Mouse (Mus musculus) MEL (cell line): ENCODE results near the gene Dync1i2. TPM values are rescaled to one million over a fixed set of nuclear protein-coding genes. Genes with fewer than 3 reads are reported as not detected.

Experiments used
- DNase-seq: peaks from one replicate; pipeline ENCODE4 v3.0.0; 2011; ENCODE audit warnings: low read depth, low spot score
- H3K27ac ChIP-seq: 2 replicates; pipeline ENCODE4 v1.5.1; 2012; ENCODE audit warnings: low read depth, mild to moderate bottlenecking, control low read depth, low read length, moderate library complexity; ENCODE audit not compliant: control insufficient read depth
- H3K27me3 ChIP-seq, 2 experiments: fragments of 150-350 bp in 1 of 2; sonication (generic) in 1 of 2; 2 replicates each; pipeline ENCODE4 v1.6.1; 2012; ENCODE audit warnings: low read length in 2 of 2, mild to moderate bottlenecking in 2 of 2, improper control_type of control experiment in 1 of 2, moderate library complexity in 1 of 2; ENCODE audit not compliant: insufficient read depth in 2 of 2, control insufficient read depth in 1 of 2
- H3K36me3 ChIP-seq, 2 experiments: 2 replicates each; pipeline ENCODE4 v1.6.1; 2012 to 2014; ENCODE audit warnings: low read length in 2 of 2, improper control_type of control experiment in 1 of 2, inconsistent platforms in 1 of 2, mild to moderate bottlenecking in 1 of 2; ENCODE audit not compliant: insufficient read depth in 2 of 2, control insufficient read depth in 1 of 2
- H3K4me1 ChIP-seq, 2 experiments: fragments of 150-350 bp in 1 of 2; sonication (generic) in 1 of 2; 2 replicates each; pipeline ENCODE4 v1.6.1; 2012; ENCODE audit warnings: low read length in 2 of 2, improper control_type of control experiment in 1 of 2, mild to moderate bottlenecking in 1 of 2; ENCODE audit not compliant: insufficient read depth in 2 of 2, control insufficient read depth in 1 of 2
- H3K4me3 ChIP-seq, 2 experiments: fragments of 150-350 bp in 1 of 2; sonication (generic) in 1 of 2; 2 replicates each; pipeline ENCODE4 v1.5.1; 2012; ENCODE audit warnings: low read depth in 2 of 2, low read length in 2 of 2, mild to moderate bottlenecking in 2 of 2, moderate library complexity in 2 of 2, control low read depth in 1 of 2, improper control_type of control experiment in 1 of 2; ENCODE audit not compliant: control insufficient read depth in 1 of 2, insufficient read depth in 1 of 2
- H3K79me2 ChIP-seq: 2 replicates; pipeline ENCODE4 v1.6.1; 2012; ENCODE audit warnings: mild to moderate bottlenecking, low read length, moderate library complexity; ENCODE audit not compliant: control insufficient read depth, poor library complexity, insufficient read depth
- H3K9ac ChIP-seq: 2 replicates; pipeline ENCODE4 v1.6.1; 2012; ENCODE audit warnings: low read depth, mild to moderate bottlenecking, control low read depth, low read length, moderate library complexity; ENCODE audit not compliant: control insufficient read depth, poor library complexity, severe bottlenecking
- H3K9me3 ChIP-seq: fragments of 150-350 bp; sonication (generic); replicated peaks from 2 replicates; pipeline ENCODE4 v1.6.1; 2012; ENCODE audit warnings: mild to moderate bottlenecking, low read length, improper control_type of control experiment, moderate library complexity; ENCODE audit not compliant: insufficient read depth
- BHLHE40 ChIP-seq: IDR thresholded peaks from 2 replicates; pipeline ENCODE4 v1.6.1; 2012; ENCODE audit warnings: low read depth, mild to moderate bottlenecking, inconsistent platforms, low read length, improper control_type of control experiment, borderline replicate concordance
- CHD2 ChIP-seq: IDR thresholded peaks from 2 replicates; pipeline ENCODE4 v1.6.1; 2011; ENCODE audit warnings: low read length, improper control_type of control experiment
- CTCF ChIP-seq, 3 experiments: IDR thresholded peaks in 2 of 3; conservative IDR thresholded peaks in 1 of 3; 2 replicates each; pipeline ENCODE4 v1.5.1; 2011 to 2012; ENCODE audit warnings: low read length in 3 of 3, low read depth in 2 of 3, mild to moderate bottlenecking in 2 of 3, improper control_type of control experiment in 1 of 3, inconsistent platforms in 1 of 3, mixed read lengths in 1 of 3, moderate library complexity in 1 of 3; ENCODE audit not compliant: control insufficient read depth in 1 of 3, insufficient read depth in 1 of 3, poor library complexity in 1 of 3, severe bottlenecking in 1 of 3
- E2F4 ChIP-seq: IDR thresholded peaks from 2 replicates; pipeline ENCODE4 v1.6.1; 2011; ENCODE audit warnings: low read depth, low read length, improper control_type of control experiment, borderline replicate concordance
- ELF1 ChIP-seq: IDR thresholded peaks from 2 replicates; pipeline ENCODE4 v1.6.1; 2014; ENCODE audit warnings: low read depth, mild to moderate bottlenecking, inconsistent platforms, low read length, improper control_type of control experiment, moderate library complexity
- EP300 ChIP-seq, 2 experiments: IDR thresholded peaks; 2 replicates each; pipeline ENCODE4 v1.6.1; 2011; ENCODE audit warnings: improper control_type of control experiment in 2 of 2, low read length in 2 of 2, low read depth in 1 of 2, mild to moderate bottlenecking in 1 of 2
- GABPA ChIP-seq: IDR thresholded peaks from 2 replicates; pipeline ENCODE4 v1.6.1; 2012; ENCODE audit warnings: low read depth, mild to moderate bottlenecking, inconsistent platforms, low read length, improper control_type of control experiment, moderate library complexity
- HCFC1 ChIP-seq: IDR thresholded peaks from 2 replicates; pipeline ENCODE4 v1.6.1; 2012; ENCODE audit warnings: low read depth, mild to moderate bottlenecking, inconsistent platforms, low read length, improper control_type of control experiment, moderate library complexity
- JUND ChIP-seq: IDR thresholded peaks from 2 replicates; pipeline ENCODE4 v1.6.1; 2011; ENCODE audit warnings: low read depth, mild to moderate bottlenecking, improper control_type of control experiment, low read length
- KAT2A ChIP-seq: conservative IDR thresholded peaks from 2 replicates; pipeline ENCODE4 v1.6.1; 2012; ENCODE audit warnings: low read depth, low read length, improper control_type of control experiment, inconsistent platforms
- MAFK ChIP-seq: IDR thresholded peaks from 2 replicates; pipeline ENCODE4 v1.6.1; 2011; ENCODE audit warnings: low read depth, mild to moderate bottlenecking, low read length, improper control_type of control experiment, borderline replicate concordance
- MAZ ChIP-seq: IDR thresholded peaks from 2 replicates; pipeline ENCODE4 v1.6.1; 2012; ENCODE audit warnings: low read depth, mild to moderate bottlenecking, inconsistent platforms, low read length, improper control_type of control experiment
- MEF2A ChIP-seq: IDR thresholded peaks from 2 replicates; pipeline ENCODE4 v1.6.1; 2014; ENCODE audit warnings: low read depth, mild to moderate bottlenecking, inconsistent platforms, low read length, improper control_type of control experiment; ENCODE audit not compliant: poor library complexity, insufficient replicate concordance, severe bottlenecking; ENCODE audit errors: extremely low read depth
- MXI1 ChIP-seq: IDR thresholded peaks from 2 replicates; pipeline ENCODE4 v1.6.1; 2011; ENCODE audit warnings: mild to moderate bottlenecking, low read depth, low read length, improper control_type of control experiment
- MYB ChIP-seq: IDR thresholded peaks from 2 replicates; pipeline ENCODE4 v1.6.1; 2011; ENCODE audit warnings: mild to moderate bottlenecking, low read depth, low read length, improper control_type of control experiment
- MYC ChIP-seq: IDR thresholded peaks from 2 replicates; pipeline ENCODE4 v1.6.1; 2011; ENCODE audit warnings: low read depth, mild to moderate bottlenecking, low read length, improper control_type of control experiment, moderate library complexity
- NRF1 ChIP-seq: IDR thresholded peaks from 2 replicates; pipeline ENCODE4 v1.6.1; 2014; ENCODE audit warnings: low read depth, mild to moderate bottlenecking, inconsistent platforms, low read length, improper control_type of control experiment, moderate library complexity; ENCODE audit not compliant: poor library complexity, insufficient read depth, severe bottlenecking
- POLR2A ChIP-seq, 2 experiments: IDR thresholded peaks; 2 replicates each; pipeline ENCODE4 v1.6.1; 2011 to 2012; ENCODE audit warnings: low read length in 2 of 2, mild to moderate bottlenecking in 2 of 2, control low read depth in 1 of 2, improper control_type of control experiment in 1 of 2, low read depth in 1 of 2, moderate library complexity in 1 of 2; ENCODE audit not compliant: control insufficient read depth in 1 of 2, insufficient read depth in 1 of 2, poor library complexity in 1 of 2
- POLR2AphosphoS5 ChIP-seq: IDR thresholded peaks from 2 replicates; pipeline ENCODE4 v1.6.1; 2012; ENCODE audit warnings: low read depth, borderline replicate concordance, mild to moderate bottlenecking, inconsistent platforms, low read length, moderate library complexity, mixed read lengths
- RAD21 ChIP-seq: IDR thresholded peaks from 2 replicates; pipeline ENCODE4 v1.6.1; 2011; ENCODE audit warnings: mild to moderate bottlenecking, low read depth, low read length, improper control_type of control experiment
- RCOR1 ChIP-seq: IDR thresholded peaks from 2 replicates; pipeline ENCODE4 v1.6.1; 2012; ENCODE audit warnings: low read depth, mild to moderate bottlenecking, inconsistent platforms, low read length, improper control_type of control experiment
- SIN3A ChIP-seq: IDR thresholded peaks from 2 replicates; pipeline ENCODE4 v1.6.1; 2012; ENCODE audit warnings: low read length, improper control_type of control experiment, inconsistent platforms
- SMC3 ChIP-seq: IDR thresholded peaks from 2 replicates; pipeline ENCODE4 v1.6.1; 2011; ENCODE audit warnings: low read depth, low read length, improper control_type of control experiment
- TAL1 ChIP-seq: IDR thresholded peaks from 2 replicates; pipeline ENCODE4 v1.6.1; 2012; ENCODE audit warnings: mild to moderate bottlenecking, inconsistent platforms, low read length, moderate library complexity, mixed read lengths
- TBP ChIP-seq: IDR thresholded peaks from 2 replicates; pipeline ENCODE4 v1.8.0; 2011; ENCODE audit warnings: low read depth, low read length, improper control_type of control experiment
- TCF12 ChIP-seq: IDR thresholded peaks from 2 replicates; pipeline ENCODE4 v1.6.1; 2014; ENCODE audit warnings: low read depth, mild to moderate bottlenecking, inconsistent platforms, low read length, improper control_type of control experiment, moderate library complexity
- UBTF ChIP-seq: IDR thresholded peaks from 2 replicates; pipeline ENCODE4 v1.6.1; 2012; ENCODE audit warnings: low read depth, mild to moderate bottlenecking, inconsistent platforms, low read length, improper control_type of control experiment, moderate library complexity, borderline replicate concordance; ENCODE audit not compliant: insufficient read depth
- USF1 ChIP-seq: IDR thresholded peaks from 2 replicates; pipeline ENCODE4 v1.6.1; 2014; ENCODE audit warnings: low read depth, mild to moderate bottlenecking, inconsistent platforms, low read length, improper control_type of control experiment, moderate library complexity
- ZC3H11A ChIP-seq: IDR thresholded peaks from 2 replicates; pipeline ENCODE4 v1.6.1; 2012; ENCODE audit warnings: low read depth, mild to moderate bottlenecking, inconsistent platforms, low read length, improper control_type of control experiment
- ZMIZ1 ChIP-seq: IDR thresholded peaks from 2 replicates; pipeline ENCODE4 v1.6.1; 2012; ENCODE audit warnings: low read depth, mild to moderate bottlenecking, inconsistent platforms, low read length, improper control_type of control experiment, moderate library complexity
- ZNF384 ChIP-seq: IDR thresholded peaks from 2 replicates; pipeline ENCODE4 v1.6.1; 2012; ENCODE audit warnings: low read depth, mild to moderate bottlenecking, inconsistent platforms, low read length, improper control_type of control experiment
- polyA plus RNA-seq, 2 experiments: library from polyadenylated mRNA; stranded (reverse) in 1 of 2; unstranded in 1 of 2; fragments of >175 nt in 1 of 2; fragments of >200 nt in 1 of 2; gene quantifications; 2 replicates each; pipeline versions ENCODE4 v1.2.1 to v1.2.4; 2012; ENCODE audit warnings: low replicate concordance in 2 of 2, low read depth in 1 of 2; ENCODE audit not compliant: insufficient read length in 2 of 2, insufficient read depth in 1 of 2, missing spikeins in 1 of 2
- total RNA-seq: library from RNA; depleted of rRNA; stranded (reverse); fragments of 300-350 nt; gene quantifications from 2 replicates; pipeline ENCODE4 v1.2.3, GENCODE M21; 2012

Dync1i2 gene
- total and polyA plus RNA-seq, 3 experiments, result 21.8 to 156 (median 59.1) TPM

DNA sequence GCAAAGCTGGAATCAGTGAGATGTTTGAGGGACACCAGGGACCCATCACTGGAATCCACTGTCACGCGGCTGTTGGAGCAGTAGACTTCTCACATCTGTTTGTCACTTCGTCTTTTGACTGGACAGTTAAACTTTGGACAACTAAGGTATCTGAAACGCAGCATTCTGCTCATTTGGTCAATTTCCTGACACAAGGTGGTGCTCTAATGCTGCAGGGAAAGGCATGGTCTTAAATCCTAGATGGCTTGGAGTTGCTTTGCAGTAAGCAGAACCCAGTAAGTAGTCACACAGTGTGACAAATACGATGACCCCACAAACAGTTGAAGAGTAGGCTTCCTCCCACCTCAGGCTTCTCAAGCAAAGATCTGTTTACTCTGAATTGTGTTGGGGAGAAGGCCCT, 39.3 kb downstream of the Dync1i2 start:
- Histone ChIP-seq H3K9ac (no peak overlapping the region), H3K9me3 (no peaks in the 10 kb centered on the region), H3K36me3 (peaks cover 0 to 27% of the 10 kb centered on the region in 2 experiments; a peak in 2 of 4 replicates), H3K27me3 (no peaks in the 10 kb centered on the region), H3K27ac (no peak overlapping the region), H3K4me1 (no peaks in the 10 kb centered on the region; a peak in 1 of 4 replicates), H3K79me2 (no peaks in the 10 kb centered on the region), H3K4me3 (no peak overlapping the region)
- peak; percentile 36 for DNase-seq
- TF ChIP-seq GABPA (no peak), MEF2A (no peak), NRF1 (no peak), KAT2A (no peak), ZC3H11A (peak; percentile 57), UBTF (no peak), CTCF (IDR thresholded peaks at IDR 0.05 in 2 of 3, conservative IDR thresholded peaks at IDR 0.05 in 1 of 3; ENCODE audit: control insufficient read depth in 1 of 3, insufficient read depth in 1 of 3, low read depth in 2 of 3, low read length in 3 of 3, poor library complexity in 1 of 3, severe bottlenecking in 1 of 3) (peak in 2 of 3 experiments; percentile 36 to 66; a peak in 4 of 6 replicates), TBP (no peak), SIN3A (no peak), TAL1 (no peak), ZNF384 (no peak), MXI1 (no peak), MAFK (no peak), MAZ (no peak), HCFC1 (no peak), POLR2A (IDR thresholded peaks at IDR 0.05; ENCODE audit: control insufficient read depth in 1 of 2, insufficient read depth in 1 of 2, low read depth in 1 of 2, low read length in 2 of 2, poor library complexity in 1 of 2) (no peak), POLR2AphosphoS5 (no peak), BHLHE40 (no peak), EP300 (IDR thresholded peaks at IDR 0.05; ENCODE audit: low read depth in 1 of 2, low read length in 2 of 2) (no peak), RAD21 (peak; percentile 71), MYB (no peak), TCF12 (no peak), MYC (no peak), USF1 (no peak), ZMIZ1 (no peak), CHD2 (no peak), E2F4 (no peak), SMC3 (peak; percentile 73), ELF1 (no peak), RCOR1 (no peak), JUND (no peak)
